Mouse (Mus musculus) liver, embryonic 14.5 days (tissue): ENCODE measurements at regions not wholly inside any gene's neighbourhood (a gene's known extent, or its start where the extent isn't known, plus 50 kb on each side); places are given as distances from the start of the nearest gene placed in this dataset.

Source experiments
- ATAC-seq: fragments of 200-750 bp; cut with Nextera tagmentation; 2 replicates; pipeline ENCODE4 v1.8.0; 2017; ENCODE audit warnings: moderate number of reproducible peaks, mild to moderate bottlenecking, moderate library complexity; ENCODE audit not compliant: insufficient read depth
- DNase-seq, 3 experiments: peaks; one replicate each; pipeline ENCODE4 v3.0.0-alpha.2; 2012 to 2013; ENCODE audit warnings: low read depth in 3 of 3, low spot score in 3 of 3
- H3K27ac ChIP-seq: fragments of 300-500 bp; sonication (generic); 2 replicates; pipeline ENCODE4 v1.5.1; 2014; ENCODE audit warnings: moderate library complexity, mild to moderate bottlenecking, control low read depth, inconsistent platforms
- H3K27me3 ChIP-seq: fragments of 300-500 bp; sonication (generic); 2 replicates; pipeline ENCODE4 v1.6.1; 2014; ENCODE audit warnings: mild to moderate bottlenecking, low read length, moderate library complexity; ENCODE audit not compliant: control insufficient read depth, insufficient read depth
- H3K36me3 ChIP-seq: fragments of 300-500 bp; sonication (generic); replicated peaks from 2 replicates; pipeline ENCODE4 v1.6.1; 2014; ENCODE audit warnings: low read depth; ENCODE audit not compliant: control insufficient read depth, insufficient read depth
- H3K4me1 ChIP-seq, 2 experiments: fragments of 200-500 bp in 1 of 2; fragments of 300-500 bp in 1 of 2; sonication (generic) in 1 of 2; replicated peaks; 2 replicates each; pipeline ENCODE4 v1.6.1; 2012 to 2014; ENCODE audit warnings: antibody characterized with exemption in 1 of 2, inconsistent platforms in 1 of 2, low read length in 1 of 2; ENCODE audit not compliant: control insufficient read depth in 2 of 2, insufficient read depth in 2 of 2
- H3K4me2 ChIP-seq: fragments of 300-500 bp; sonication (generic); 2 replicates; pipeline ENCODE4 v1.6.1; 2014; ENCODE audit warnings: low read depth, mild to moderate bottlenecking, control low read depth, moderate library complexity
- H3K4me3 ChIP-seq, 2 experiments: fragments of 200-500 bp in 1 of 2; fragments of 300-500 bp in 1 of 2; sonication (generic) in 1 of 2; 2 replicates each; pipeline ENCODE4 v1.5.1; 2012 to 2014; ENCODE audit warnings: low read depth in 2 of 2, low read length in 2 of 2, mild to moderate bottlenecking in 2 of 2, control low read depth in 1 of 2, inconsistent platforms in 1 of 2, moderate library complexity in 1 of 2; ENCODE audit not compliant: insufficient read depth in 1 of 2
- H3K9ac ChIP-seq: fragments of 300-500 bp; sonication (generic); replicated peaks from 2 replicates; pipeline ENCODE4 v1.6.1; 2014; ENCODE audit warnings: mild to moderate bottlenecking, control low read depth, moderate library complexity
- H3K9me3 ChIP-seq: fragments of 300-500 bp; sonication (generic); 2 replicates; pipeline ENCODE4 v1.6.1; 2016; ENCODE audit warnings: low read length, mixed read lengths; ENCODE audit not compliant: control insufficient read depth
- CTCF ChIP-seq: IDR thresholded peaks from 2 replicates; pipeline ENCODE4 v1.5.1; 2016; ENCODE audit warnings: antibody characterized with exemption, low read depth, control low read depth
- EP300 ChIP-seq: IDR thresholded peaks from 2 replicates; pipeline ENCODE4 v1.6.1; 2016; ENCODE audit warnings: antibody characterized with exemption, low read depth
- WGBS: fragments of 180-500 bp; shearing (Covaris S2); extraction: QIAGEN DNeasy Blood & Tissue Kit; methylation state at CpG from one replicate; pipeline ENCODE4 v1.1.7; 2014; ENCODE audit not compliant: insufficient replicate concordance; 5-methylcytosine and 5-hydroxymethylcytosine counted together

GRCm38 (mm10) chr4:119029091-119029490 is 67.7 kb downstream of the Lao1 start:
- WGBS = 41% methylated on average over 7 of the region's 7 CpGs
- peak overlapping the region; percentile 98 for H3K27ac ChIP-seq
- no peaks in the 10 kb centered on the region for H3K9me3 ChIP-seq
- ATAC-seq = peak; percentile 7; the same call in 1 of the 2 replicates
- H3K4me2 ChIP-seq = peak overlapping the region; percentile 59
- peaks cover 69 to 83% of the 10 kb centered on the region in 2 experiments for H3K4me1 ChIP-seq
- H3K36me3 ChIP-seq = no peaks in the 10 kb centered on the region
- DNase-seq = peak in 1 of 3 experiments; percentile 55
- peak overlapping the region in 1 of 2 experiments; percentile 10; a peak in 1 of 4 replicates for H3K4me3 ChIP-seq
- H3K9ac ChIP-seq = peak overlapping the region; percentile 38
- TF ChIP-seq CTCF (no peak), EP300 (no peak)
- 0 out of 2 replicates have a peak, but pooled peaks cover 3% of the 10 kb centered on the region for H3K27me3 ChIP-seq

DNA sequence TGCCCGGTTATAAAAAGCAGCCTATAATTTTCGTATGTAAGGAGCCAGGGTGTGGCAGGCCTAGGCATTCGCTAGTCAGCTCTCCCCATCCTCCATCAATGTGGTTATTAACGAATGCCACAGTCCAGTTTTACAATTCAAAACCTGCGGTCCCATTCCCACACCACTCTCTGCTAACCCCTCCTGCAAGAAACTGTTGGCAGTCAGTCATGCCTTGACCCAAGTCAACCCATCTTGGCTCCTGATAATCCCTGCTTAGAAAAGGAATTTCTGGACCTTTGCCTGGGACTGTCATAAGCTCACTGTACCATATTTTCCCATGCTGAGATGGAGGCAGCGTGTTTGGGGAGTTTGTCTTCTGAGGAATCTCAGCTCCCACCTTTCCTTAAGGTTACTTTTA is 68.4 kb downstream of the Lao1 start:
- H3K36me3 ChIP-seq = no peaks in the 10 kb centered on the region
- peaks cover 6% of the 10 kb centered on the region; the same call in 1 of the 2 replicates for H3K27me3 ChIP-seq
- WGBS = 67% methylated on average over 6 of the region's 6 CpGs
- no peaks in the 10 kb centered on the region for H3K9me3 ChIP-seq
- peak overlapping the region; percentile 98 for H3K27ac ChIP-seq
- H3K4me1 ChIP-seq = peaks cover 75 to 89% of the 10 kb centered on the region in 2 experiments
- no peak for DNase-seq
- ATAC-seq = no peak
- TF ChIP-seq CTCF = no peak
- TF ChIP-seq EP300 = no peak
- H3K4me3 ChIP-seq = no peak overlapping the region
- H3K9ac ChIP-seq = peak overlapping the region; percentile 38
- peak overlapping the region; percentile 59 for H3K4me2 ChIP-seq

DNA sequence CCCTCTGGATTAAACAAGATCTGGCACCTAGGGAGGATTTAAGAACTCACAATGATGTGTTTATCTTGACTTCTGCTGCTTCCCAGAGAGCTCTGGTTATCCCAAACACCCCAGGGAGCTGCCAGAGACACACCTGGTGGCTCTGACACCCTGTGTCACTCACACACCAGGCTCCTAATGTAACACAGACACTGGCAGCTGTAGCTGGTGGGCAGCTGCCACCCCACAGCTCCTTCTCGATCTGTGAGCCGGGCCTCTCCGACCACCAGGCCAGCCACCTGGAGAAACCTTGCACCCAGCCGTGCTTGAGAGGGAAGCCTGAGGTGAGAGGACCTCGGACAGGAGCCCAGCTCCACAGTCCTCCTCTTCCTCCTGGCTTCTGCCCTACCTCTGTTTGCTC is 69.5 kb downstream of the Lao1 start:
- peaks cover 86 to 96% of the 10 kb centered on the region in 2 experiments for H3K4me1 ChIP-seq
- ATAC-seq = no peak

GRCm38 (mm10) chr4:119033006-119033405 is 71.6 kb downstream of the Lao1 start:
- no peak for DNase-seq
- H3K27me3 ChIP-seq = peaks cover 3% of the 10 kb centered on the region; the same call in 1 of the 2 replicates
- peak overlapping the region; percentile 5; the same call in 1 of the 2 replicates for H3K9ac ChIP-seq
- peaks cover 85 to 91% of the 10 kb centered on the region in 2 experiments for H3K4me1 ChIP-seq
- no peak for TF ChIP-seq CTCF
- no peak for TF ChIP-seq EP300
- H3K4me2 ChIP-seq = no peak overlapping the region
- no peak for ATAC-seq
- no peak overlapping the region for H3K4me3 ChIP-seq
- no peaks in the 10 kb centered on the region for H3K9me3 ChIP-seq
- no peaks in the 10 kb centered on the region for H3K36me3 ChIP-seq
- 70% methylated on average over 4 of the region's 4 CpGs for whole genome bisulfite sequencing
- H3K27ac ChIP-seq = peak overlapping the region; percentile 72

More for the DNA sequence above, 69.5 kb downstream of the Lao1 start:
- WGBS = 79% methylated on average over 5 of the region's 5 CpGs
- H3K4me2 ChIP-seq = no peak overlapping the region
- H3K27ac ChIP-seq = peak overlapping the region; percentile 6
- TF ChIP-seq EP300 (no peak), CTCF (no peak)
- no peaks in the 10 kb centered on the region for H3K9me3 ChIP-seq
- H3K36me3 ChIP-seq = no peaks in the 10 kb centered on the region
- no peak for DNase-seq
- H3K4me3 ChIP-seq = no peak overlapping the region
- H3K27me3 ChIP-seq = peaks cover 3% of the 10 kb centered on the region; the same call in 1 of the 2 replicates
- H3K9ac ChIP-seq = peak overlapping the region; percentile 4; the same call in 1 of the 2 replicates

DNA sequence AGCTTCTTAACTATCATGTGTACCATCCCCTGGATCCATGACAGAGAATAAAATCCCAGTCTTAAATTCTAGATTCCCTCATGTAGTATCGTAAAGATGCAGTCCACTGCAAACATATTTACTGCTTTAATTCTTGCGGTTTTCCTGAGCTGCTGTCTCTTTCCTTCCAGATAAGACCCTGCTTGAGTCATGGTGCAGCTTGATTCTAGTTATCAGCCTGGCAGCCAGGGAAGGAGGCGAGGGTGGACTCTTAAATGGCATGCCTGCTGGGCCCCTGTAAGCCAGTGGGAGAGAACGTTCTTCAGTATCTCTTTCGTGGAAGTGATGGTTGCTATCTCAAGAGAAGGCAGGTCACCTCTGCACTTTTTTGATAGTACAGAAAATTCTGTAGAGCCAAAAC is 71.9 kb upstream of the Slc2a1 start:
- Histone ChIP-seq H3K4me1 (peaks cover 79 to 88% of the 10 kb centered on the region in 2 experiments), H3K27ac (peak overlapping the region; percentile 98), H3K4me3 (peak overlapping the region; percentile 8 to 29; a peak in 2 of 4 replicates), H3K9ac (peak overlapping the region; percentile 73), H3K27me3 (peaks cover 3% of the 10 kb centered on the region; the same call in 1 of the 2 replicates), H3K36me3 (no peaks in the 10 kb centered on the region), H3K4me2 (peak overlapping the region; percentile 67), H3K9me3 (no peaks in the 10 kb centered on the region)
- ATAC-seq (peak; percentile 95), DNase-seq (peak; percentile 93 to 96 (median 95))
- TF ChIP-seq CTCF (no peak), EP300 (peak; percentile 100)
- 6% methylated on average over 5 of the region's 5 CpGs for WGBS
